21 mouse cellular contexts compared by ENCODE assay signal in genomic region chr9:83728428-83728827, GRCm38 (mm10).
DNase-seq lines count a peak whose midpoint lies in the region; ATAC-seq lines count a peak whose summit lies in the region.
"Had no signal": no experiment of that assay in that cellular context is flagged by ENCODE, and none has a peak within 500 bp of the region (broad histone marks: within the 10 kb centered on the region; RNA-seq: fewer than 3 reads in every experiment).

No protein-coding gene starts in this region.

- ATAC-seq in CD4-positive, CD25-positive, alpha-beta regulatory T cell, adult 4 months = no peak
- peak; percentile 83 for ATAC-seq in common myeloid progenitor, adult 5-6 weeks (replicated peaks; ENCODE audit: low read depth, poor library complexity, severe bottlenecking)
- ATAC-seq in monocyte, adult 5-6 weeks (replicated peaks; ENCODE audit: insufficient number of reproducible peaks, low FRiP score, low TSS enrichment, poor library complexity, severe bottlenecking) = peak; percentile 37; the same call in 1 of the 2 replicates
- ATAC-seq: intestine, postnatal 0 days had no signal

- DNase-seq in CD4-positive, CD25-positive, alpha-beta regulatory T cell, adult 2 months (ENCODE audit: low read depth, low spot score) = peak; percentile 7
- DNase-seq in B cell, adult 2 months = peak; percentile 52 to 57
- no peak for DNase-seq in layer of hippocampus, postnatal 36 days
- DNase-seq in layer of hippocampus, postnatal 25 days (ENCODE audit: extremely low spot score in 1 of 2, low spot score in 1 of 2) = no peak
- DNase-seq in right cerebral cortex, postnatal 14 days = no peak
- DNase-seq: adrenal gland, adult 2 months; cerebellum, adult 18-20 months; cerebellum, postnatal 14 days; embryo, embryonic 11 days; kidney, postnatal 4 days; layer of hippocampus, adult 9-11 months; liver, embryonic 13.5 days; lung, embryonic 14.5 days; midbrain, embryonic 14.5 days; right cerebral cortex, postnatal 4 days; thymus, adult 2 months; thymus, postnatal 4 days had no signal

Comparison
In these comparisons a context has a peak if more than half of its experiments do, and no peak if none do; other contexts are left out.
1. DNase-seq: peak in CD4-positive, CD25-positive, alpha-beta regulatory T cell, adult 2 months (single experiment) and B cell, adult 2 months (2 of 2); none in layer of hippocampus, postnatal 36 days (0 of 2), layer of hippocampus, postnatal 25 days (0 of 2) and right cerebral cortex, postnatal 14 days (single experiment).